Mouse (Mus musculus): ENCODE data around the gene Fntb. TPM values are rescaled to one million over a fixed set of nuclear protein-coding genes. Genes with fewer than 3 reads are reported as not detected.
A peak's percentile ranks its signal among the peaks of the same experiment; 100 is the strongest.

The Fntb gene
- polyA plus RNA-seq, 1 experiment from 2014 or later: 33.7 TPM

- Histone ChIP-seq H3K27ac (no peak overlapping the region), H3K27me3 (replicated peaks) (no peaks in the 10 kb centered on the region), H3K4me2 (no peak overlapping the region), H3K9me3 (no peaks in the 10 kb centered on the region), H3K36me3 (0 out of 2 replicates have a peak, but pooled peaks cover 5% of the 10 kb centered on the region), H3K4me3 (replicated peaks) (no peak overlapping the region), H3K4me1 (no peaks in the 10 kb centered on the region), H3K9ac (no peak overlapping the region)
- no peak for ATAC-seq (ENCODE audit: insufficient read depth, low FRiP score, low read depth)
- whole genome bisulfite sequencing: 57% methylated on average over 9 of the region's 9 CpGs
These were observed 109.4 kb downstream of the Fntb start for GRCm38 (mm10) chr12:76874826-76875225.

- H3K27me3 ChIP-seq (replicated peaks): no peaks in the 10 kb centered on the region
- H3K4me3 ChIP-seq (replicated peaks): no peak overlapping the region
- H3K36me3 ChIP-seq: 0 out of 2 replicates have a peak, but pooled peaks cover 5% of the 10 kb centered on the region
- no peaks in the 10 kb centered on the region for H3K9me3 ChIP-seq
- no peak overlapping the region for H3K4me2 ChIP-seq
- no peak overlapping the region for H3K9ac ChIP-seq
- H3K27ac ChIP-seq: no peak overlapping the region
- no peaks in the 10 kb centered on the region for H3K4me1 ChIP-seq
- ATAC-seq (ENCODE audit: insufficient read depth, low FRiP score, low read depth): no peak; the same call in 1 of the 2 replicates
- 6% methylated on average over 5 of the region's 5 CpGs for WGBS
These were observed 113.9 kb downstream of the Fntb start for GRCm38 (mm10) chr12:76879242-76879641.

GRCm38 (mm10) chr12:76880131-76880530 is 114.7 kb downstream of the Fntb start:
- no peaks in the 10 kb centered on the region for H3K27me3 ChIP-seq (replicated peaks)
- no peaks in the 10 kb centered on the region for H3K4me1 ChIP-seq
- 0 out of 2 replicates have a peak, but pooled peaks cover 5% of the 10 kb centered on the region for H3K36me3 ChIP-seq
- H3K4me2 ChIP-seq: no peak overlapping the region
- no peak overlapping the region for H3K4me3 ChIP-seq (replicated peaks)
- no peak overlapping the region for H3K27ac ChIP-seq
- H3K9me3 ChIP-seq: no peaks in the 10 kb centered on the region
- no peak overlapping the region for H3K9ac ChIP-seq
- no peak for ATAC-seq (ENCODE audit: insufficient read depth, low FRiP score, low read depth)
- 84% methylated on average over 4 of the region's 4 CpGs for whole genome bisulfite sequencing

GRCm38 (mm10) chr12:76883824-76884223 is 118.4 kb downstream of the Fntb start:
- peak; percentile 31; the same call in 1 of the 2 replicates for ATAC-seq (ENCODE audit: insufficient read depth, low FRiP score, low read depth)
- H3K4me3 ChIP-seq (replicated peaks): no peak overlapping the region
- 32% methylated on average over 9 of the region's 9 CpGs for WGBS
- no peak overlapping the region for H3K9ac ChIP-seq
- H3K27ac ChIP-seq: no peak overlapping the region
- H3K27me3 ChIP-seq (replicated peaks): no peaks in the 10 kb centered on the region
- no peaks in the 10 kb centered on the region for H3K9me3 ChIP-seq
- no peaks in the 10 kb centered on the region for H3K4me1 ChIP-seq
- peaks cover 3% of the 10 kb centered on the region; the same call in 1 of the 2 replicates for H3K36me3 ChIP-seq
- no peak overlapping the region for H3K4me2 ChIP-seq

- Histone ChIP-seq H3K4me1 (no peaks in the 10 kb centered on the region), H3K27ac (no peak overlapping the region), H3K9ac (no peak overlapping the region), H3K36me3 (peaks cover 3% of the 10 kb centered on the region; the same call in 1 of the 2 replicates), H3K4me2 (no peak overlapping the region), H3K9me3 (no peaks in the 10 kb centered on the region), H3K4me3 (replicated peaks) (no peak overlapping the region), H3K27me3 (replicated peaks) (no peaks in the 10 kb centered on the region)
- ATAC-seq (ENCODE audit: insufficient read depth, low FRiP score, low read depth): no peak
- WGBS: 84% methylated on average over 4 of the region's 4 CpGs
These were observed 119.7 kb downstream of the Fntb start for GRCm38 (mm10) chr12:76885103-76885502.

- Histone ChIP-seq H3K4me2 (no peak overlapping the region), H3K27me3 (replicated peaks) (no peaks in the 10 kb centered on the region), H3K9me3 (no peaks in the 10 kb centered on the region), H3K4me3 (replicated peaks) (no peak overlapping the region), H3K27ac (no peak overlapping the region), H3K9ac (no peak overlapping the region), H3K36me3 (peaks cover 3% of the 10 kb centered on the region; the same call in 1 of the 2 replicates), H3K4me1 (no peaks in the 10 kb centered on the region)
- no peak for ATAC-seq (ENCODE audit: insufficient read depth, low FRiP score, low read depth)
- 81% methylated on average over 7 of the region's 7 CpGs for WGBS
These were observed 121.4 kb downstream of the Fntb start for GRCm38 (mm10) chr12:76886826-76887225.

- ATAC-seq (ENCODE audit: insufficient read depth, low FRiP score, low read depth): no peak
These were observed 122.6 kb downstream of the Fntb start for GRCm38 (mm10) chr12:76887941-76888340.

GRCm38 (mm10) chr12:76889404-76890184 is 124.2 kb downstream of the Fntb start:
- no peak overlapping the region for H3K27ac ChIP-seq
- H3K27me3 ChIP-seq (replicated peaks): no peaks in the 10 kb centered on the region
- ATAC-seq (ENCODE audit: insufficient read depth, low FRiP score, low read depth): no peak
- no peak overlapping the region for H3K4me2 ChIP-seq
- H3K9ac ChIP-seq: no peak overlapping the region
- peaks cover 10% of the 10 kb centered on the region; the same call in 1 of the 2 replicates for H3K36me3 ChIP-seq
- H3K4me3 ChIP-seq (replicated peaks): no peak overlapping the region
- H3K4me1 ChIP-seq: no peaks in the 10 kb centered on the region
- H3K9me3 ChIP-seq: no peaks in the 10 kb centered on the region
- WGBS: 85% methylated on average over 11 of the region's 11 CpGs

More at GRCm38 (mm10) chr12:76887941-76888340, 122.6 kb downstream of the Fntb start:
- Histone ChIP-seq H3K36me3 (peaks cover 10% of the 10 kb centered on the region; the same call in 1 of the 2 replicates), H3K4me2 (no peak overlapping the region), H3K4me1 (no peaks in the 10 kb centered on the region), H3K4me3 (replicated peaks) (no peak overlapping the region), H3K27me3 (replicated peaks) (no peaks in the 10 kb centered on the region), H3K27ac (no peak overlapping the region), H3K9me3 (no peaks in the 10 kb centered on the region), H3K9ac (no peak overlapping the region)
- WGBS: 91% methylated on average over 12 of the region's 12 CpGs

- WGBS: 84% methylated on average over 3 of the region's 3 CpGs
- H3K27ac ChIP-seq: no peak overlapping the region
- no peak overlapping the region for H3K4me2 ChIP-seq
- no peaks in the 10 kb centered on the region for H3K27me3 ChIP-seq (replicated peaks)
- ATAC-seq (ENCODE audit: insufficient read depth, low FRiP score, low read depth): no peak
- no peak overlapping the region for H3K9ac ChIP-seq
- H3K36me3 ChIP-seq: peaks cover 10% of the 10 kb centered on the region; the same call in 1 of the 2 replicates
- no peaks in the 10 kb centered on the region for H3K4me1 ChIP-seq
- no peak overlapping the region for H3K4me3 ChIP-seq (replicated peaks)
- no peaks in the 10 kb centered on the region for H3K9me3 ChIP-seq
These were observed 125.8 kb downstream of the Fntb start for GRCm38 (mm10) chr12:76891160-76891559.

GRCm38 (mm10) chr12:76892910-76893695 is 127.7 kb downstream of the Fntb start:
- H3K27me3 ChIP-seq (replicated peaks): no peaks in the 10 kb centered on the region
- H3K4me2 ChIP-seq: no peak overlapping the region
- no peak overlapping the region for H3K27ac ChIP-seq
- H3K9ac ChIP-seq: no peak overlapping the region
- H3K4me1 ChIP-seq: no peaks in the 10 kb centered on the region
- H3K9me3 ChIP-seq: no peaks in the 10 kb centered on the region
- peaks cover 6% of the 10 kb centered on the region; the same call in 1 of the 2 replicates for H3K36me3 ChIP-seq
- no peak overlapping the region for H3K4me3 ChIP-seq (replicated peaks)
- WGBS: 87% methylated on average over 16 of the region's 16 CpGs
- ATAC-seq (ENCODE audit: insufficient read depth, low FRiP score, low read depth): no peak

- H3K4me2 ChIP-seq: no peak overlapping the region
- no peak for ATAC-seq (ENCODE audit: insufficient read depth, low FRiP score, low read depth)
- H3K9ac ChIP-seq: no peak overlapping the region
- no peaks in the 10 kb centered on the region for H3K9me3 ChIP-seq
- 77% methylated on average over 10 of the region's 10 CpGs for WGBS
- H3K36me3 ChIP-seq: peaks cover 6% of the 10 kb centered on the region; the same call in 1 of the 2 replicates
- no peak overlapping the region for H3K27ac ChIP-seq
- no peaks in the 10 kb centered on the region for H3K27me3 ChIP-seq (replicated peaks)
- H3K4me3 ChIP-seq (replicated peaks): no peak overlapping the region
- H3K4me1 ChIP-seq: no peaks in the 10 kb centered on the region
These were observed 129.6 kb downstream of the Fntb start for GRCm38 (mm10) chr12:76894792-76895559.
